Mouse (Mus musculus): Measurements from ENCODE around the gene Agl.
"Not testable (repeated sequence)": the region's sequence is repeated elsewhere in the genome, so short reads cannot be mapped to it uniquely, and the experiment has no call there.

Agl gene

DNA sequence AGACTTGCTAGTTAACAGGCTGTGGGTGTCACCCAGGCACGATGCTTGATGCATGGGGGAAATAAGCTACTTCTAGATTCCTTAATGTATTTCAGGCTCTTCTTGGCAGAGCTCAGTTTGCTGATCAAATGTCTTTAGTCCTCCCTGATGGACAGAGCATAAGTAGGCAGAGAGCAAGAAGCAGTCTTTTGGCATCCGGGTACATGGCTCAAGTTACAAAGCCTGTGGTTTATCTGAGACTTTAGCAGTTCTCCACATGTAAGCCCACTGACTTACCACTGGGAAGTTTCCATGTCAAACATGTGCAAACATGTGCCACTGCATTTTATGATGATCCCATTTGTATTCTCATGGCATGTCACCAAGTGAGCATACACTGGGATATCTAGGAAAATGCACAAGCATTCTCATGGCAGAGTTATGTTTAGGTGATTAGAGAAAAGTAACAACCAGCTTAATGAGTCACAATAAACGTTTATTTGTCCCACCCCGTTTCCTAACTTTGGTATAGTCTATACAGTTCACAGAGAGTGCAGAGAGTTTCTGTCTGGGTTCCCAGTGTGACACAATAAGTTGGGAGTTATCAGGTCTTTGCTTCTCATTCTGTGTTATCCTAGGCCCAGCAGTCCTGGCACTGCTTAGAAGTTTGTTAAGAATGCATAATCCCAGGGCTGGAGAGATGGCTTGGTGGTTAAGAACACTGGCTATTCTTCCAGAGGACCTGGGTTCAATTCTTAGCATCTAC is 18.7 kb upstream of the Agl start:
- in situ Hi-C loops (cut with MboI; ENCODE audit: low sequenced_read_pairs): loop anchor here (25.0 kb wide), 1 partner anchor 789 kb away; no protein-coding TSS in a partner anchor

DNA sequence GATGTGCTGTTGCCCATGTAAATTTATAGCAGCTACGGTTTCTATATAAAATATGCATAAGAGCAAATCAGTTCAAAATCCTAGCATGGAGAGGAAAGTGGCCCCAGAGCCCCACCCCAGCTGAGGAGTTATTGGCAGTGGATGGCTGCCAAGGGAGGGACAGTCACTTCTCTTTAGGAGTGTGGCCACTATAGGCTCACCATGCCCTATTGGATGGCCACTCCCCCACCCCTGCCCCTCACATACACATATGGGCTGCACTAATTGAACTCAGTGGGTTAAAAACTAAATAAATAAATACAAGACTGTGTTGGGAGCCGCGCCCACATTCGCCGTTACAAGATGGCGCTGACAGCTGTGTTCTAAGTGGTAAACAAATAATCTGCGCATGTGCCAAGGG is 9.3 kb upstream of the Agl start:
- in situ Hi-C loops (cut with MboI; ENCODE audit: low sequenced_read_pairs): no loop called here

DNA sequence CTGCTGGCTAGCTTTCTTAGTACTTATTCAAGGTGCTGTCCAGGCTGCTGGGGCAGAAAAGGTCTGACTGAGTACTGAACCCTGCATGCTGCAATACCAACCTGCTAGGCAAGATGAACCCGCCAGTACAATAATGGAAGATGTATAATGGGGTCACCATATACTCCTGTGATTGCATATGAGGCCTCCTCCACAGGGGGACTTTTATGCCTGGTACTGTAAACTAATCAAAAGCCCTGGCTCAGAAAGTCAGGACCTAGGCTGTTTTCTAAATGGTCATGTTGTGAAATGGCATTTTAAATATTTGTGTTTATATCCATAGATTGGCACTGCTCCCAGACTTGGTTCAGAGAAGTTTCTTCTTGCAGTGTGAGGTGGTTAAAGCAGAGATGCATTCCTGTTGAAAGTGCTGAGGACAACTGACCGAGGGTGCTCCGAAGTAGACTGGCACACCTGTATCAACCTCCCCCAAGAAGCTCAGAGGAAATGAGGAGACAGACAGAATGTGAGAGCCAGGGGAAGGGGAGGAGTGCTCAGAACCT is 8.8 kb upstream of the Agl start:
- in situ Hi-C loops (cut with MboI; ENCODE audit: low sequenced_read_pairs): no loop called here

DNA sequence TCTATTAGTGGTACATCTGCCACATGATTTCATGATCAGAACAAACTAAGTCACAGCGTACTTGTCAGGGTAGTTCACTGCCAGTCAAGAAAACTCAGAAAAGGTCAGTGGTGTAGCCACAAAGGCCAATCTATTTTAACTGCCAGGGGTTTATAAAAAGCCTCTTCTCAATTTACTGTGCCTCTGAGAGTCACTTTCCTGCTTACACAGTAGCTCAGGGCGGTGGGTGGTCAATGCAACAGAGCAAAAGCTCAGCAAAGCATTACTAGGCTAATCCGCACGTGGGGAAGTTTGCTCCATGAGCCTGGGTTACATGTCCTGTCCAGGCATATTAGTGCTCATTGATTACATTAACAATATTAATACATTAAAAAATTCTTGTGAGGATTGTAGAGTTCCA is 8.0 kb upstream of the Agl start:
- in situ Hi-C loops (cut with MboI; ENCODE audit: low sequenced_read_pairs): no loop called here

DNA sequence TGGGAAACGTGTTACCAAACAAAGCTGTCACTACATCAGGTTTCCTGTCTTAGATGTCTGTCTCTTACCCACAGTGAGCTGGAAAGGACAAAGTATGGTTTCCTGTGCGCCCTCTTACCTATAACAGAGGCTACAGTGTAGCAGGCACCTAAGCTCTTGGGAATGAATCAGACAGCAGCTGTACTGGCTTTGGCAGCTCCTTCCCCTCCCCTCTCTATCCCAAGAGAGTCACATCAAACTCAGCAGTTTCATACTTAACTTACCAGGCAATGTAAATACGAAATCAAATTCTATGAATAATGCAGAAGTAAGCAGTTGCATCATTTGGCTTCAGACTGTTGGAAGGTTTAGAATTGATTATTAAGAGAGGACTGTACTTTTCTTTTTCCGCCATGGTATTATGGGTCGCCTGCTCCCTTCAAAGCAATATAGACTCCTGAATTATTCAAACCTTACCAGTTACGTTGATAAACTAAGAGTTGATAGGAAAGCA is 7.4 kb upstream of the Agl start:
- in situ Hi-C loops (cut with MboI; ENCODE audit: low sequenced_read_pairs): no loop called here

DNA sequence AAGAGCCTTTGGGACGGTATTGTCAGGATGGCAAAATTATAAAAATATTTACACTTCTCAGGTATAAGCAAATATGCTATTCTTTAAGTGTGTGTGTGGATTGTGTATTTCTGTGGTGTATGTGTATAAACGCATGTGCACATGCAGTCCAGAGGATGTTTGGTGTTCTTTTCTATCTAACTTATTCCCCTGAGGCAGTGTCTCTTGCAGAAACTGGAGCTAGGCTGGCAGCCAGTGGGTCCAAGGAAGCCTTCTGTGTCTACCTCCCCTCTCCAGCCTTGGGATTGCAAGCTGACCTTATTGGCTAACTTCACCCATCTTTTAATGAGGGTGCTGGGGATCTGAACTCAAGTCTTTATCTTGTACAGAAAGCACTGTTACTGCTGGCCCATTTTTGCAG is 5.0 kb upstream of the Agl start:
- in situ Hi-C loops (cut with MboI; ENCODE audit: low sequenced_read_pairs): no loop called here

DNA sequence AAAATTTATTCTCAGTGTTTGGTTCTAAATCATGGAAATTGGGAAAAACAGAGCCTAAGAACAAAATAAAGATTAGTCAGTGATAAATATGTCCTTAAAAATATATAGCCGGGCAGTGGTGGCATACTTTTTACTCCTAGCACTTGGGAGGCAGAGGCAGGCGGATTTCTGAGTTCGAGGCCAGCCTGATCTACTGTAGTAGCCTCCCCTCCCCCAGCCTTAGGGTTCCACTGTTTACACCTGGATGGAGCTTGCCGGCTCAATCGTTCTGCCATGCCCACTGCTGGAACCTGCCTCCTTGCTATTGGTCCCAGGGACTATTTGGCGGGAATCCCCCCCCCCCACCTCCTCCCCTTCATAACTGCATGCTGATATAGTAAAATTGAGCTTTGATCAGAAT is 2.4 kb upstream of the Agl start:
- in situ Hi-C loops (cut with MboI; ENCODE audit: low sequenced_read_pairs): not testable (repeated sequence)

DNA sequence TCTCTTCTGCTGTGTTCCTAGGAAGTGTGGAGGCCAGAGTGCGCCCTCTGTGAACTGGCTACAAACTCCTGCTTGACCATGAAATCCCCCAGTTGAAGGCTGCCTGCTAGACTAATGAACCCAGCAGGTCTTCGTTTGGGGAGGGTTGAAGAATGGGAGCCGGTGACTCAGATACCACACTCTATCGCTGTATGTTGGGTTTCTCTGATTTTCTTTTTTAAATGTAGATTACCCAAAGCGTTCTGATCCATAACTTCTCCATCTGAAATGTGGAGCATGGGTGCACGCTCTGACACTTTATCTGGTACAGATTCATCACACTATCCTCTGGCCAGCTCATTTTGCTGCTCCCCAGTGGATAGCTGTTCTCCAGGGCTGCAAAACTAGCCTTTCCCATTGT is 1.3 kb upstream of the Agl start:
- in situ Hi-C loops (cut with MboI; ENCODE audit: low sequenced_read_pairs): no loop called here

DNA sequence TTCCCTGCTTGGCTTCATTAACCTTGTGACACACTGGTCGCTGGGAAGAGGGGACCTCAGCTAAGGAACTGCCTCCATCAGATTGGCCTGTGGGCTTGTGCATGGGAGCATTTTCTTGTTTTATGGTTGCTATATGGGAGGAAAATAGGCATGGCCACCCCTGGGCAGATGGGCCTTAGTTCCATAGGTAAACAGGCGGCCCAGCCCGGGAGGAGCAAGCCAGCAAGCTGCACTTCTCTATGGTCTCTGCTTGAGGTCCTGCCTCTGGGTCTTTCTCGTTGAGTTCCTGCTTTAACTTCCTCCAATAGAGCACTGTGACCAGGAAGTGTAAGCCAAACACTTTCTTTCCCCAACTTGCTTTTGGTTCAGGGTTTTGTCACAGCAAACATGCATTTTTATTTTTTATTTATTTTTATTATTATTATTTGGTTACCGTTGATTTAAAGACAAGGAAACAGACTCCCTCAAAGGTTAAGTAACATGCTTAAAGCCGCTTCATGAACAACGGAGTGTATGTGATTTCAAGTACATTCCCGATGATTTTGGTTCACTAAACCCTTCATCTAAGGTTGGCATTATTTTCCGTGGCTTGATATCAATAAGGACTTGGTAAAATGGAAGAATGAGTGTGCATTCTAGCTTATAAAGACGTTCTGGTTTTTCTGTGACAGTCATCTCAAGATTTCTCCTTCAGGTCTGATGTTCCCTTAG is 696 bp upstream of the Agl start:
- in situ Hi-C loops (cut with MboI; ENCODE audit: low sequenced_read_pairs): no loop called here

DNA sequence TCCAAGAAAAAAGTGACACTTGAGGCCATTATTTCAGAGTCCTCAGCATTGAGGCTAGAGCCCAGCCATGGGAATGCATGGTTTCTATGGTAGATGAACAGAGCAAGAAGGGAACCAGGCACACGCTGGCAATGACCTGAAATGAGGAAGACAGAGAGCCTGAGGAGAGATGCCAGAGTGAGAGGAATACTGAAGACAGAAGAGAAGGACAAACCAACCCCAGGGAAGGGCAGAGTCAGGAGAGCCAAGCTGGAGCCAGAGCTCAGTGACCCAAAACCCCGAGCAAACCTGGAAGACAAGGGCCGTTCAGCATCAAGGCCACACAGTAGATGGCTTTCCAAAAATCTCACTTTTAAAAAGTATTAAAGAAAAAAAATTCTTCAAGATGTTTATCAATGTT is 2.1 kb downstream of the Agl start:
- in situ Hi-C loops (cut with MboI; ENCODE audit: low sequenced_read_pairs): no loop called here

DNA sequence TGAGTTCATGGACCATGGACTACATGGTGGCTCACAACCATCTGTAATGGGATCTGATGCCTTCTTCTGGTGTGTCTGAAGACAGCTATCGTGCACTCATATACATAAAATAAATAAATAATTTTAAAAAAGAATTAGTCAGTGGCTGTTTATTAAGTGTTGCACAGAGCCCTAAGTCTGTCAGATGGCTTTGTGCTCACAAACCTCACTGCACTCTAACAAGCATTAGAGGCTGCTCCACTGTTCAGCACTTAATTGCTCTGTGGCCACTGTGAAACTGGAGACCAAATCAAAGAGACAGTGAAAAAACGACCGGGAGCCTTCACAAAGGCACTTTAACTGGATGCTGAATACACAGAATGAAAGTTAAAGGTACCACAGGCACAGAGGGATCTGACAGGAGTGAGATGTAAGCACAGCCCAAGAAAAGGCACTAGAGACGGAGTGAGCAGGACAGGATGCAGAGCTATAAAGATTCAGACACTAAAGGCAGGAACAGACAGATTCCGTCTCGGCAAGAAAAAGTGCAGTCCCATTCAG is 3.1 kb downstream of the Agl start:
- in situ Hi-C loops (cut with MboI; ENCODE audit: low sequenced_read_pairs): no loop called here

DNA sequence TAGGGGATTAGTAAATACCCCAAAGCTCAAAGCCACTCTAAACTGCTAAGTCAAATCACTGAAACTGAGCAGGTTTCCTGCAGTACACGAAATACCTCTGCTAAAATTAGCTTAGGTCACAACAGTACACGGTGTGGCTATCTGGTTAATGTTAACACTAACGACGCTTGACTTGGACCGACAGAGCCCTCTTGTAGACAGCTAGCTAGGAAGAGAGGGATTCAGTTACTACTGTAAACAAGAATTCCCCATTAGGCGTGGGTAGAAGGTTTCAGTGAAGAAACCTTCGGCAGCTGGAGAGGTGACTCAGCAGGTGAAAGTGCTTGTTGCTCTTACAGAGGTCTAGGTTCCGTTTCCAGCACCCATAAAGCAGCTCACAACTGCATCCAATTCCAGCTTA is 6.2 kb downstream of the Agl start:
- in situ Hi-C loops (cut with MboI; ENCODE audit: low sequenced_read_pairs): no loop called here

DNA sequence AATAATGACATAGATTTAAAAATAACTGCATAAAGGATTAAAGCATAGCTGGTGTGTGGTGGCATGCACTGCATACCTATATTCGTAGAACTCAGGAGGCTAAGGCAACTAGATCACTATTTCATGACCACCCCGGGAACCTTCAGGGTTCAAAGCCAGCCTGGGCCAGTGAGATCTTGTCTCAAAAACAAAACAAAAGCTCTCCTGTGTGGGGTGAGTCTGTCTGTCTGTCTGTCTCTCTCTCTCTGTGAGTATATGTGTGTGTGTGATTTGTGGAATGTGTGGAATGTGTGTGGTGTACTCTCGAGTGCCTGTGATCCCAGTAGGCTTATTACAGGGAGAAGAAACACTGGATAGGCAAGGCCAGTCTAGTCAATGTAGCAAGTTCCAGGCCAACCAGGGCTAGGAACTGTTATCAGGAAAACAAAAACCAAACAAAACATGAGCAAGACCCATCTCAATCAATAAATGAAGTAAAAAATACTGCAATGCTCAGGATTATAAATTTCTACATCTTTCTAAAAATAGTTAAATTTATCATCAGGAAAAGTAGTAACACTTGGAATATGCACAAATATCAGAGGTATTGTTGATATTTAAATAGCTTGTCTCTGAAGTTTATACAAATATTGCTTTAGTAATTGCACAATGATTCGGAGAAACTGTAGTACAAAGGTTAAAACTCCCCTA is 9.0 kb downstream of the Agl start:
- in situ Hi-C loops (cut with MboI; ENCODE audit: low sequenced_read_pairs): no loop called here

DNA sequence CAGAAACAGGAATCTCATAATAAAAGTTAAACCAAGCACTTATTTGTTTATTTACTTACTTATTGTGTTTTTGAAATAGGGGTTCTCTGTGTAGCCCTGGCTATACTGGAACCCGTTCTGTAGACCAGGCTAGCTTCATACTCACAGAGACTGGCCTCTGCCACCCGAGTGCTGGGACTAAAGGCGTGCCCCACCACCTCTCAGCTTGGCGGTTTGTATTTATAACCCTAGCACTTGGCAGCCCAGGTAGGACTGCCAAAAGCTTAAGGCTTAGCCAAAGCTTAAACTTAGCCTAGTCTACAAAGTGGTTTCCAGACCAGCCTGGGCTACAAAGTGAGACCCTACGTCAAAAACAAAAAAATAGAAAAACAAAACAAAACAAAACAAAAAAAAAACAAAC is 19.1 kb downstream of the Agl start:
- in situ Hi-C loops (cut with MboI; ENCODE audit: low sequenced_read_pairs): no loop called here

DNA sequence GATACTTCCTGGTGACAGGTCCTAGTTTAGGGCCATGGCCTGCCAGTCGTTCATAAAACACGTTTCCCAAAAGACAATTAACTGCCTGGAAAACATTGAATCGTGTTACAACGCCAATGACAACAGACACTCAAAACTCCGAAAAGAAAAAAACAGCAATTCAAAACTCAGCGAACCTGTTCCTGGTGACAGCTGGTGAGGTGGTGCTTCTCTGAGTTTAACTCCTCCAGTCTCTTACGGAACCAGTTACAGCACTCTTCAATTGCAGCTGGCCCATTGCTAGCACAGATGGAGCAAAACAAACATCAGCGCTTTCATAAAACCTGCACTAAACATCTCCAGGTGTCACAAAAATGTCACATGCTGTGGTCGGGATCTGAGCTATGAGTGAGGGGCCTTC is 21.4 kb downstream of the Agl start:
- in situ Hi-C loops (cut with MboI; ENCODE audit: low sequenced_read_pairs): no loop called here

DNA sequence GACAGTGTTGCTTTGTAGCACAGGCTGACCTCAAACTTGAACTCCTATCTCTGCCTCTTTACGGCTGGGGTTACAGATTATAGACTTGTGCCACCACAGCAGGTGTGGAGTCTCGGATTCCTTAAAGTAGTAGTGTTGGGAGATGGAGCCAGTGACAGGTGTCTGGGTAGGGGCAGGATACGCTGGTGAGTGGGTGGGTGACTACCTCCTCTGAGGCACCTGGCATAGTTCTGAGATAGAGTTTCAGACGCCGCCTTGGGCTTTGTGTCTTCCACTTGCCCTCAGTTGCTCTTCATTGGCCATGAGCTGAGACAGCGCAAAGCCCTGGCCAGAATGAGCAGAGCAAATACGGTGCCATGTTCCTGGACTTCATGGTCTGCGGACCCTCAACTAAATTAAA is 22.1 kb downstream of the Agl start:
- in situ Hi-C loops (cut with MboI; ENCODE audit: low sequenced_read_pairs): no loop called here

DNA sequence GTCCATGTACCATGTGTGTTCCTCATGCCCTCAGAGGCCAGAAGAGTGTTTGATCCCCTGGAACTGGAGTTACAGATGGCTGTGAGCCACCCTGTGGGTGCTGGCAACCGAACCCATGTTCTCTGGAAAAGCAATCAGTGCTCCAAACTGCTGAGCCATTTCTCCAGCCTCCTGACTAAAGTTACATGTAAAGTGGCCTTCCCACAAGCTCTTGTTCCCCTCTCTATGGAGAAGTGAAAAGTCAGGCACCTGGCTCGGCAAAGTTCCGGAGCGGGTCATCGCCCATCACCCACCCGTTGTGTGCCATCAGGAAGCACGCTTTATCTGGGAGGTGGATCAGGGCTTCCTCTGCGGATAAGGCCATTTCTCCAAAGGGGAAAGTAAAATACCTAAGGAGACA is 23.2 kb downstream of the Agl start:
- in situ Hi-C loops (cut with MboI; ENCODE audit: low sequenced_read_pairs): no loop called here

DNA sequence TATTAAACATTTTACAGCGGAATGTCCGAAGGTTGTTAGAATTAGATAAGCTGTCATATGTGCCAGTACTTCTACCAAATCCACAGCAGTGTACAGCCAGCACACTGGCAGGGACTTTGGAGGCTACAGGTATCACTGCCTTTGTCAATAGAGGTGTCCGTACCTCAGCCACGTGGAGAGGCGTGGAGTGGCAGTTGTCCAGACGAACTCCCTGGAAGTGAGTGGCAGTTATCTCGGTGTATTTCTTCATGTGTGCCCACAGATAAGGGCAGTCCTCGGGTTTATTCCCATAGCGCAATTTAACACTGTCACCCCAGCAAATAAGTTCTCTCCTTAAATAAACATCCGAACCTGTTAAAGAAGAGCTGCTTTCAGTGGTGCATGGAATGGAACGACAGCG is 23.7 kb downstream of the Agl start:
- in situ Hi-C loops (cut with MboI; ENCODE audit: low sequenced_read_pairs): no loop called here

DNA sequence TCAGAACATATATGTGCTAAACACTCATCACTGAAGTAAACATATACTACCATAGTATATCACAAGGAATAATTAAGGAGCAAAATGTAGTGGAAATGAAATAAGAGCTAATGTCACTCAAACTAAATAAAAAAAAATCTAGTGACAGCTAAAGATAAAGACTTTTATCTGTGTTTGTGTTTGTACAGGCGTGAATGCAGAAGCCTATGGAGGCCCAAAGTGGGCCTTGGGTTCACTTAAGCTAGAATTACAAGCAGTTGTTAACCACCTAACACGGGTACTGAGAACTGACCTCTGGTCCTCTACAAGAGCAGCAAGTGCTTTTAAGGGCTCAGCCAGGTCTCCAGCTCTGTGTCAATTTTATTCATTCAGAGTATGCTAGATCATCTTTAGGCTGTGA is 31.0 kb downstream of the Agl start:
- in situ Hi-C loops (cut with MboI; ENCODE audit: low sequenced_read_pairs): no loop called here

DNA sequence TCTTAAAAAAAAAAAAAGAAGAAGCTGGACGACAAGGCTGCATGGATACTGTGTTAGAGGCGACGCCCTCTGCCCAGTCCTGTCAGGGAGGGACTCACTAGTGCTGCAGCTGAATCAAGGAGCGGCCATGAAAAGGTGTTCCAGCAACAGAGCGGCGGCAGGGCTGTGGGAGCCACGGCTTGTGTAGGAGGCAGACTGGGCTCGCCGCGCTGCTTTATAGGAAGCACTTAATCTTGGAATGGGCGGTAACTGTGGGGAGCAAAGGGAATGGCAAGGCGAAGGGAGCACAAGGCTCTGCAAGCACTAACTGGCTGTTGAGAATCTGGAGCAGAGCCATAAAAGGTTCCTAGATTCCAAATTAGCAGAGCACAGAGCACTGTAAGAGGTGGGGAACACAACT is 34.1 kb downstream of the Agl start:
- in situ Hi-C loops (cut with MboI; ENCODE audit: low sequenced_read_pairs): no loop called here

DNA sequence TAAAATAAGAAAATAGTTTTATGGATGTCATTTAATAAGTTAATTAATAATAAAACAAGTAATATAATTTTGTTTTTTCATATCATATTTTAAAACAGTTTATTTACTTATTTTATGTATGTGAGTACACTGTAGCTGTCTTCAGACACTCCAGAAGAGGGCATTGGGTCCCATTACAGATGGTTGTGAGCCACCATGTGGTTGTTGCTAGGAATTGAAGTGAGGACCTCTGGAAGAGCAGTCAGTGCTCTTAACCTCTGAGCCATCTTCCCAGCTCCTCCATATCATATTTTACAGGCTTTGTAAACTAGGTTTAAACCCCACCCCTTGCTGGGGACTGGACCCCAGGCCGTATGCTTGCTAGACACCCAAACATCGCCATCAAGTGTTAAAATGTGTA is 36.4 kb downstream of the Agl start:
- in situ Hi-C loops (cut with MboI; ENCODE audit: low sequenced_read_pairs): no loop called here

All from CH12F3 (cell line).